8 mouse cellular contexts compared by ENCODE assay signal in the genomic region with DNA sequence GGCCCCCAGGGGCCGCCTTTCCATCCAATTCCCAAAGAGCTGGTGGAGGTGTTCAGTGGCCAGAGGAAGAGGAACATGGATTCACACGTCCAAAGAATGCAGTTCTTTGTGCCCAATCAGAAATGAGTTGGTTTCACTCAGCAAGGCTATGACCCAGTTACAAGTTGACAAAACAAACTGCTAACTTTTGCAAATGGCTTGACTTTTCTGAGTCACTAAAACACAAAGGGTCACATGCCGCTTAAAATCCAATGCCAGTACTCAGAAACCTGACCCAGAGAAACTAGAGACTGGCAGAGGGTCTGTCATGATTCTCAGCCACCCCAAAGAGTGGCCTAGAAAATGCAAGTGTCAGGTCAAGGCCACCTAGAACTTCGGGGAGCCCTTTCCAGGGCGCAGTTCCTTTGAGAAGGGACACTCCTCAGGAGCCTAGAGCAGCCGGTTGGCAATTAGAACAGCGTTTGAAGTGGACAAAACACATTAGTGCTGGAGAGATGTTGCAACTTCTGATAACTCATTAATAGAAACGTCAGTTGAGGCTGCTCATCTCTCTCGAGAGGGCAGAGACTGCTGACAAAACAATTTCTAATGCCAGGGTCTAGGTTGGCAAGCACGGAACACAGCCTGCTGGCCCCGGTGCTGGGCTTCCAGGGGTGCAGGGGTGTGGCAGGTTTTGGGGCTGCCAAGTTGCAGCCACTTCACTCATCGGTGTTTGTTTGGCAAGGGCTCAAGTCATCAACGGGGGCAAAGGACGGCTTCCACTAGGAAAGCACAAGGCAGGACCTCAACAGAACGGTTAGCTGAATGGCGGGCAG.
DNase-seq lines count a peak whose midpoint lies in the region; ATAC-seq and TF ChIP-seq lines count a peak whose summit lies in the region.
"Had no signal": no experiment of that assay in that cellular context is flagged by ENCODE, and none has a peak within 500 bp of the region (broad histone marks: within the 10 kb centered on the region; RNA-seq: fewer than 3 reads in every experiment).

No protein-coding gene starts in this region.

- H3K27ac ChIP-seq in lung, postnatal 0 days (ENCODE audit: low read length): no peak overlapping the region

- DNase-seq in heart, postnatal 14 days: peak; percentile 11 to 14
- no peak for DNase-seq in heart, adult 8-10 months (ENCODE audit: low spot score)
- peak; percentile 35 for DNase-seq in lung, postnatal 0 days (ENCODE audit: low spot score)
- DNase-seq in lung, postnatal 4 days: no peak
- DNase-seq in kidney, adult 9 months: peak; percentile 90
- DNase-seq in yolk sac, embryonic 10.5 days (ENCODE audit: low spot score): peak; percentile 74
- DNase-seq: cerebellum, postnatal 25 days had no signal

- H3K4me1 ChIP-seq in lung, postnatal 0 days (ENCODE audit: insufficient read depth, low read depth, low read length): no peaks in the 10 kb centered on the region

- no peaks in the 10 kb centered on the region for H3K36me3 ChIP-seq in lung, postnatal 0 days (ENCODE audit: insufficient read depth, low read length)

- WGBS in lung, postnatal 0 days: 53% methylated on average over 16 of the region's 16 CpGs

- H3K9ac ChIP-seq in lung, postnatal 0 days (replicated peaks; ENCODE audit: low read depth): no peak overlapping the region

- no peak for TF ChIP-seq EP300 in lung, postnatal 0 days (IDR thresholded peaks at IDR 0.05)

- intact Hi-C loops in heart, postnatal 14 days (cut with DNase I): no loop called here

- no peak for TF ChIP-seq CTCF in lung, postnatal 0 days (IDR thresholded peaks at IDR 0.05)

- H3K4me3 ChIP-seq in lung, postnatal 0 days (ENCODE audit: low read depth, low read length): no peak overlapping the region

- no peaks in the 10 kb centered on the region for H3K27me3 ChIP-seq in lung, postnatal 0 days (replicated peaks; ENCODE audit: insufficient read depth, low read length)

- H3K4me2 ChIP-seq in lung, postnatal 0 days (replicated peaks; ENCODE audit: low read depth, low read length): no peak overlapping the region

- ATAC-seq in lung, postnatal 0 days: no peak
- no peak for ATAC-seq in CD4-positive, CD25-positive, alpha-beta regulatory T cell, adult 4 months

- no peaks in the 10 kb centered on the region for H3K9me3 ChIP-seq in lung, postnatal 0 days (ENCODE audit: low read length)

Comparison
In these comparisons a context has a peak if more than half of its experiments do, and no peak if none do; other contexts are left out.
1. DNase-seq: peak in heart, postnatal 14 days (2 of 2), lung, postnatal 0 days (single experiment), kidney, adult 9 months (single experiment) and yolk sac, embryonic 10.5 days (single experiment); none in heart, adult 8-10 months (single experiment) and lung, postnatal 4 days (0 of 2).